Mouse (Mus musculus): ENCODE data around the gene Lce1j.

DNA sequence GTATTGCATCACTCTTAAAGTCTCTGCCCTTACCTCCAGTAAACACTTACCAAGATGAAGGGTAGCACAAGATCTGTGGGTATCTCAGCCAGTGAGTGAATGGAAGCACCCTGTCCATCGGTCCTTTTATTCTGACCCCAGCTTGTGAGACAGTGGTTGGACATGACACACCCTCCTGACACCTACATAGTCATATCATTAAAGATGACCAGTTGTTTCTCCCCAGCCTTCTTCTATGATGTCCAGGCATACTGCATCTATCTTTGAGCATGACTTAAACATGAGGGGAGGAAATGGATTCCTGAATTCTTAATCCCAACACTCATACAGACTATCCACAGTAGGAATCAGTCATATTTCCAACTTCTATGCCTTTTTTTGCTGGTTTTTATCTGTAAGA is at the start of gene Lce1j:
- TF ChIP-seq POLR2A (IDR thresholded peaks at IDR 0.05; ENCODE audit: low read depth, low read length) (no peak), CTCF (IDR thresholded peaks at IDR 0.05; ENCODE audit: borderline replicate concordance, insufficient read depth, low read length) (no peak)
